Mouse (Mus musculus) heart, postnatal 0 days (tissue): ENCODE measurements around the gene Ubash3b. TPM values are rescaled to one million over a fixed set of nuclear protein-coding genes. Genes with fewer than 3 reads are reported as not detected.
A peak's percentile ranks its signal among the peaks of the same experiment; 100 is the strongest.

Experiments
- ATAC-seq: fragments of 200-750 bp; cut with Nextera tagmentation; 2 replicates; pipeline ENCODE4 v1.8.0; 2017; ENCODE audit warnings: low read depth, moderate number of reproducible peaks, moderate library complexity; ENCODE audit not compliant: insufficient read depth
- DNase-seq: peaks from one replicate; pipeline ENCODE4 v3.0.0-alpha.2; 2016; ENCODE audit warnings: low spot score
- H3K27ac ChIP-seq: fragments of 300-500 bp; sonication (generic); 2 replicates; pipeline ENCODE4 v1.5.1; 2014; ENCODE audit warnings: low read depth, mild to moderate bottlenecking
- H3K27me3 ChIP-seq: fragments of 300-500 bp; sonication (generic); 2 replicates; pipeline ENCODE4 v1.6.1; 2014; ENCODE audit warnings: low read length, mixed read lengths; ENCODE audit not compliant: control insufficient read depth, insufficient read depth
- H3K36me3 ChIP-seq: fragments of 300-500 bp; sonication (generic); replicated peaks from 2 replicates; pipeline ENCODE4 v1.6.1; 2014; ENCODE audit warnings: low read length, mixed read lengths; ENCODE audit not compliant: control insufficient read depth, insufficient read depth
- H3K4me1 ChIP-seq: fragments of 300-500 bp; sonication (generic); 2 replicates; pipeline ENCODE4 v1.6.1; 2014; ENCODE audit warnings: antibody characterized with exemption; ENCODE audit not compliant: control insufficient read depth, insufficient read depth
- H3K4me2 ChIP-seq: fragments of 300-500 bp; sonication (generic); 2 replicates; pipeline ENCODE4 v1.6.1; 2014; ENCODE audit warnings: low read depth, mild to moderate bottlenecking, low read length, moderate library complexity
- H3K4me3 ChIP-seq: fragments of 300-500 bp; sonication (generic); 2 replicates; pipeline ENCODE4 v1.5.1; 2014; ENCODE audit warnings: low read depth, low read length
- H3K9ac ChIP-seq: fragments of 300-500 bp; sonication (generic); replicated peaks from 2 replicates; pipeline ENCODE4 v1.6.1; 2014; ENCODE audit warnings: low read depth, low read length, mixed read lengths
- H3K9me3 ChIP-seq: fragments of 300-500 bp; sonication (generic); replicated peaks from 2 replicates; pipeline ENCODE4 v1.6.1; 2016; ENCODE audit warnings: low read length; ENCODE audit not compliant: control insufficient read depth
- CTCF ChIP-seq: IDR thresholded peaks from 2 replicates; pipeline ENCODE4 v1.5.1; 2016; ENCODE audit warnings: antibody characterized with exemption, control low read depth, low read depth
- EP300 ChIP-seq: IDR thresholded peaks from 2 replicates; pipeline ENCODE4 v1.6.1; 2016; ENCODE audit warnings: antibody characterized with exemption, low read depth
- WGBS: fragments of 180-500 bp; shearing (Covaris S2); extraction: QIAGEN DNeasy Blood & Tissue Kit; methylation state at CpG from one replicate; pipeline ENCODE4 v1.1.7; 2014; 5-methylcytosine and 5-hydroxymethylcytosine counted together
- polyA plus RNA-seq: library from polyadenylated mRNA; unstranded; fragments of >200 nt; fragmentation: Nextera tagmentation; extraction: Ambion mirVana; gene quantifications from 2 replicates; pipeline ENCODE4 v1.2.1, GENCODE M21; 2015
- total RNA-seq: library from RNA; depleted of rRNA; stranded (reverse); fragments of >200 nt; gene quantifications from 2 replicates; pipeline ENCODE4 v1.2.3, GENCODE M21; 2014; ENCODE audit warnings: low replicate concordance

Gene Ubash3b
- total and polyA plus RNA-seq, 2 experiments from 2014 or later = 4.0 to 6.6 TPM

DNA sequence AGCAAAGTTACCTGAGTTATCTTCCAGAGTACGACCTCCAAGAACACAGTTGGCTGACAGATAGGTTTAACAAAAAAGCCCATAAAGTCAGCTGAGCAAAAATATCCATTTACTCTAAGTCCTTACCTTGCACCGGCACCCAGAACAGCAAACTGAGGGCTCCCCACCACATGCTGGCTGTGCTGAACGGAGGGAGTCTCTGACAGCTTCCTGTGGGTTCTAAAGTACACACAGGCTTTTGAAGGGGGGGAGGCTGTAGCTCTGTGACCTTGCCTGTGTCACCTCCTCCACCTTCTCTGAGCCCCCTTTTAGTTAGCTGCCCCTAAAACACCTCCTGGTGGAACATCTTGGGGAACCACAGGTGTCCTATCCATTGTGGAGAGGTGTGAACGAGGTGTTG is 157.1 kb downstream of the Ubash3b start, which contains the start of gene Crtam:
Gene Crtam, minus strand, starts transcription at position 214 of the 400 bp plus-strand sequence.
- Histone ChIP-seq H3K36me3 (no peaks in the 10 kb centered on the region), H3K4me1 (no peaks in the 10 kb centered on the region), H3K27ac (no peak within 1 kb of the TSS), H3K9me3 (no peaks in the 10 kb centered on the region), H3K9ac (no peak within 1 kb of the TSS), H3K4me2 (no peak within 1 kb of the TSS), H3K4me3 (no peak within 1 kb of the TSS), H3K27me3 (no peaks in the 10 kb centered on the region)
- TF ChIP-seq EP300 = no peak
- TF ChIP-seq CTCF = no peak
- DNase-seq (no peak), ATAC-seq (no peak)
- 17% methylated on average over 4 of the region's 4 CpGs for WGBS

DNA sequence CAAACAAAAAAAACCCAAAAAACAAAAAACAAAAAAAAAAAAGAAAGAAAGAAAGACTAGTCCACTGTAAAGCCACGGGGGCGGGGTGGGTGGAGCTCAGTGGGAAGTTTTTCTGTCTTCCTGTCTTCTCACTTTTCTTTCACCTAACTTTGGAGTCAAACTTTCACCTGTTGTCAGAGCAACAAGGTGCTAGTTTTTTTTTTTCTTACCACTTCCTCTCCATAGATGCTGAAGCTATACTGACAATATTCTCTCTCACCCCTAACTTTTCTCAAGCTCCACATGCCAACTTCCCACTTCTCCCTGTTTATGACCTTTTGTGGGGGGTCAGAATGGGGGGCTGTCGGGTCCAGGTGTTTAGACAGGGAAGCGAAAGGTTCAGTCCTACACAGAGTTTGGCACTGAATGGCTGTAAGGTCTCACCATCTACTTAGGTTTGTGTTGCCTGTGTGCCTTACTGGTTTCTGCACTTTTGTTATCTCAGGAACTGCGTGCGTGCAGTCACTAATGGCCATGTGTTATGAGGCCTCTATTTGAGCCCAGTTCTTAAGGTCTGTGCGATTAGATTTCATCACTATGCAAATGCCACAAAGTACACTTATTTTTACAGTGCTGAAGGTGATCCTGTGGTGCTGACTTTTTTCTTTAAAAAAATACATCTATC is 164.2 kb downstream of the Ubash3b start:
- ATAC-seq = no peak
- Histone ChIP-seq H3K4me1 (no peaks in the 10 kb centered on the region), H3K4me2 (no peak overlapping the region), H3K4me3 (no peak overlapping the region), H3K27ac (no peak overlapping the region), H3K27me3 (no peaks in the 10 kb centered on the region), H3K36me3 (no peaks in the 10 kb centered on the region), H3K9me3 (no peaks in the 10 kb centered on the region), H3K9ac (no peak overlapping the region)
- 78% methylated on average over 7 of the region's 7 CpGs for WGBS
- TF ChIP-seq EP300 (no peak), CTCF (no peak)
- DNase-seq = no peak

DNA sequence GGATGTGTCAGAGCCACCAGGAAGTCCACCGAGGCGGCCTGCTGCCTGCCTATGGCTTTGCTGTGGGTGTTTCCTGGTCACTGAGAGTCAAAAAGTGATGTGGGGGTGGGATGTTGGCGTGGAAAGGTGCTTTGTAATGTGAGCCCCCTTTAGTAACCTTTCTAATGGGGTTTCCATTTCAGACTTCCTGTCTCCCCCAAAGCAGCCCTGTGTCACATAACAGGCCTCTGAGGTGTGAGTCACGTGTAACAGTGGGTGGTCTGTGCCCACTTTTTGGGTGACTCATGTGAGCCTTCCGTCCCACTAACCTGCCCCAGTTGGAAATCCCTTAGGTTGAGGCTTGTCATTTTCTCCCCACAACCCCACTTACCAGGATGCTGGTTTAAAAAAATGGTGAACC is 167.4 kb downstream of the Ubash3b start:
- WGBS = 67% methylated on average over 5 of the region's 5 CpGs
- H3K4me1 ChIP-seq = no peaks in the 10 kb centered on the region
- H3K9ac ChIP-seq = no peak overlapping the region
- no peaks in the 10 kb centered on the region for H3K27me3 ChIP-seq
- no peak for TF ChIP-seq CTCF
- TF ChIP-seq EP300 = no peak
- H3K9me3 ChIP-seq = no peaks in the 10 kb centered on the region
- H3K36me3 ChIP-seq = no peaks in the 10 kb centered on the region
- DNase-seq = no peak
- H3K27ac ChIP-seq = no peak overlapping the region
- H3K4me2 ChIP-seq = no peak overlapping the region
- H3K4me3 ChIP-seq = no peak overlapping the region
- ATAC-seq = no peak

DNA sequence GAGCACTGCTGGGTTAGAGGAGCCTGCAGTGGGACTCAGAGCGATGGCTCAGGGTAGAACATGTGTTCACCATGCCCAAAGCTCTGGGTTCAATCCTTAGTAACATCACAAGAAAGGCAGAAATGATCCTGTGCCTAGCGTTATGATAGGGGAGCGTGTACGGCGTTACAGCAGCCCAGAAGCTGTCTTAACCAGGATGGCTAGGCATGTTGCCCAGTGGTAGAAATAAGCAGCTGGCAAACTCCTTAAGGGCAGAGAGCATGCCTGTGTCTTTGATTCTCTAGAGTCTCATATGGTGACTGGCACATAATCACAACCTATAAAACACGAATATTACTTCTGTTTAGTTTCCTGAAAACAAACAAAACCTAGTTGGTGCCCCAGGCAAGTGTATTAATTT is 170.0 kb downstream of the Ubash3b start:
- H3K36me3 ChIP-seq = no peaks in the 10 kb centered on the region
- H3K27ac ChIP-seq = no peak overlapping the region
- no peak overlapping the region for H3K9ac ChIP-seq
- no peaks in the 10 kb centered on the region for H3K9me3 ChIP-seq
- H3K4me1 ChIP-seq = no peaks in the 10 kb centered on the region
- H3K4me3 ChIP-seq = no peak overlapping the region
- DNase-seq (no peak), ATAC-seq (no peak)
- no peak overlapping the region for H3K4me2 ChIP-seq
- TF ChIP-seq EP300 (no peak), CTCF (no peak)
- WGBS = 80% methylated on average over 6 of the region's 6 CpGs
- H3K27me3 ChIP-seq = no peaks in the 10 kb centered on the region

DNA sequence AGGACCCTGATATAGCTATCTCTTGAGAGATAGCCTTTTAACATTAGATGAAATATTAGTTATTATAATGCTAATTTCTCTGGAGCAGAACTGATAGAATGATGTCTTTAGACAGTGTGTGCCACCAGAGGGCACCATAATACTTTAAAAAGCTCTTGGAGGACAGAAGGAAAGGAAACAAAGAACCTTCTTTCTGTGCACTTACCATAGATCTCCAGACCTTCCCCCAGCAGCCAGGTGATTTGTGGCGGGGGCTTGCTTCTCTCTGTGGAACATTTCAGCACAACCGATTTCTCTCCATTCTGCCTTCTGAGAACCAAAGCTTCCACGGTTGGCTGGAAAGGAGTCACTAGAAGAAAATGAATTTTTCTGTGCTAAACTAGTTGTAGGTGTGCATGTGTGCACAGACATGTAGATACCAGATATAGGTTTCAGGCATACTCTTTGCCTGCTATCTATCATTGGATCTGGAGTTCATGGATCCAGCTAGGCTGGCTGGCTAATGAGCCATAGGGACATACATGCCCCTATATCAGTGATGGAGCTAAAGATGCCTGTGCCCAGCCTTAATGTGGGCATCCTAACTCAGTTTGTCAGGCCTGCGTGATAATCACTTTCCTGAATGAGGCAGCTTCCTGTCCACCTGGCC is 171.4 kb downstream of the Ubash3b start:
- TF ChIP-seq CTCF (peak; percentile 64), EP300 (no peak)
- 36% methylated on average over 4 of the region's 4 CpGs for WGBS

More for the DNA sequence above, 171.4 kb downstream of the Ubash3b start:
- H3K9me3 ChIP-seq = no peaks in the 10 kb centered on the region
- peak; percentile 73 for DNase-seq
- no peak overlapping the region for H3K9ac ChIP-seq
- no peak overlapping the region for H3K4me2 ChIP-seq
- no peaks in the 10 kb centered on the region for H3K27me3 ChIP-seq
- no peaks in the 10 kb centered on the region for H3K4me1 ChIP-seq
- no peak overlapping the region for H3K4me3 ChIP-seq
- no peak overlapping the region for H3K27ac ChIP-seq
- no peaks in the 10 kb centered on the region for H3K36me3 ChIP-seq
- no peak for ATAC-seq
